Mouse (Mus musculus): Measurements from ENCODE around the gene Pogz. TPM values are rescaled to one million over a fixed set of nuclear protein-coding genes. Genes with fewer than 3 reads are reported as not detected.
"Not testable (repeated sequence)": the region's sequence is repeated elsewhere in the genome, so short reads cannot be mapped to it uniquely, and the experiment has no call there.

The Pogz gene
- total RNA-seq, 2 experiments from 2014 or later = 12.9 to 20.2 TPM

DNA sequence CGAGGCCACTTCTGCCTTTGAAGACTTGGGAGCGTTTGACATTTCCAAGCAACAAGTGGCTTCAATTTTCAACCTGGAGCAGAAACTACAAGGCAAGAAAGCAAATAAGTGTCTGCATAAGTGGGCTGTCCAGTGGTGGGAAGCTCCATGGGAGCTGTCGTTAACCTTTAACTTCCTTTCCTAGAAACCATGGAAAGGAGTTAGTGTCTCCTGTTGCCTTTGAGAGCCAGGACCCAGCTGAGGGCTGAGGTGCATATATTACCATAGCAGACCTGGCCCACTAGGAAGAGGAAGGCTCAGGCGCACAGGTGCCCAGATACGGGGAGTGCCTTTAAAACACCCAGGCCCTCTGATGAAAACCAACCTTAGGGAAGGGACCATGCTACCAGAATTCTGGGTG is 4.7 kb upstream of the Pogz start:
- no peak for DNase-seq

DNA sequence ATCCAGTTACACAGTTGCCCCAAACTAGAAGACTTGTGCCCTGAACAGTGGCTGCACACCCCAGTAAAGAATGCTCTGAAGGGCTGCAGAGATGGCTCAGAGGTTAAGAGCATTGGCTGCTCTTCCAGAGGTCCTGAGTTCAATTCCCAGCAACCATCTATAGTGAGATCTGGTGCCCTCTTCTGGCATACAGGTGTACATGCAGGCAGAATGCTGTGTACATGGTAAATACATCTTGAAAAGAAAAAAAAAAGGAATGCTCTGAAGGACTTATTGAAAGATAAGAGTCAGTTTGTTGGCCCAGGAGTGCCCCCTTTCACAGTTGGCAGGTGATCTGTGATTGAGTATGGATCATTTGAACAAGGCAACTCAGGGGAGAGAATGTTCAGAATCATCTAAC is 4.0 kb upstream of the Pogz start:
- no peak for DNase-seq

DNA sequence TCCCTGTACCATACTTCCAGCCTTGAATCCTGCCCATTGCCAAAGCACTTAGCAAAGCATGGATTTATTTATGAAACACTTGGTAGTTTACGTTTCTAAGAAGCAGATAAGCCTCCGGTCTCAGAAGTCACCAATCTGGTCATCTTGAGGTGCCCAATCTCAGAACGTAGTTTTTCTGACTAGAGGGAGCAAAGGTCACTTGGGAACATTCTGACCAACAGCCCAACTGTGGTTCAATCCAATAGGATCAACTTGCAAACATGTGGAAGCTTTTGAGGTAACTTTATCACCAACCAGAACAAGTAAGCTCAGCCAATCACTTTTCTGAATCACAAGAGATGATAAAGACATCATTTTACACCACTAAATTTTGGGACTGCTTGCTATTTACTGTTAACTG is 2.0 kb upstream of the Pogz start:
- no peak for DNase-seq

DNA sequence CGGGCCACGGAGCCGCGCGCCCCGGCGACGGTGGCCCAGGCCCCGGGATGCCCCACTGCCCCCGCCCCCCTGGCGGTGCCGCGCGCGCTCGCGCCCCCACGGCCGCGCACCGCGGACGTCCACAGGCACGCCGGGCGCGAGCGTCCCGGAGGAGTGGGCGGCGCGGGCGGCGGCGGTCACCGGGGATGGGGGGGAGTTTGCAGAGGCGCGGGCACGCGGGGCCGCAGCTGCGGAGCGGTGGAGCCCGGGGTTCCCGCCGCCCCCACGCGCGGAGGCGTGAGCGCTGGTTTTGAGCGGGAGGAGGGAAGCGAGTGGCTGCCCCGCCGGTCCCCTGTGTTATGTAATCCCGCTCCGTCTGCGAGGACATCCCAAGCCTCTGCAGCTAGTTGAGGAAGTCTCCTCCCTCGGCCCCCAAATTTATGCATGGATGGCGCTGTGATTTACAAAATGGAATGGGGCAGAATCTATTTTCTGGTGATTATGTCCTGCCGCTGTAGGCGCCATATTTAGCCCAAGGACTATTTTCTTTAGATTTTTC is 661 bp downstream of the Pogz start:
- DNase-seq = peak; percentile 83 to 89

DNA sequence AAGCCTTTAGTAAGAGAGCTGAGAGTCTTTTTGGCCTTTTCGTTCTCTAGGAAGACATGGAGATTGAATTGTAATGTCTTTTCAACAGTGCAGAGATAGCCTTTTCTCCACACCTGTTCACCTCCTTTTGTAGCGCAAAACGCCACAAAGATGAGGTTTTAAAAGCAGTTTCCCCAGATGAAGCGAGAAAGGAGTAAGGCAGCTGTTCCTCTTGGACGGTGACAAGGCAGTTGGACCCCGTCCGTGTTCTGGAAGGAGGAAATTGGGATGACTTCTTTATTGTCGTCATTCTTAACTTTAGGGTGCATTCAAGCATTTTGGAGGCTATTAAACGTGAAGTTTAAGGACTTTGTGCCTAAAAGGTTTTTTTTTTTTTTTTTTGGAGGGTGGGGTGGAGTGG is 1.3 kb downstream of the Pogz start:
- DNase-seq = peak; percentile 39 to 54

DNA sequence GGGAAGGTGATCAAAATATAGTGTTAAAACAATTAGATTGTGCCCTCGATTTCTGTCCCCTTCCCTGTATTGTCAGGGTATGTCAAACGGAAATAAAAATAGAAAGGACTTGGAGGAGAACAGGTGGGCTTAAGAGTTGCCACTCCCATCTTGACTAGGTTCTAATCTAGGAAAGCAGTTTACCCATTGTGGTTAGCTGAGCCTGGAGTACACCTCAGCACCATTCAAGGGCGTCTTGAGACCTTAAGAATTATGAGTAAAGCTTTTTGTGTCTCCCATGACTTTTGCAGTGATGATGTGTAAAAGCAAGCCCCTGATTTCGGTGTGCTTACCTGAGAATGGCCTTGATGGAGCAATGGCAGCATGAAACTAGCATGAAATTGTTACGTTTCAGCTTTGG is 1.7 kb downstream of the Pogz start:
- DNase-seq = no peak

DNA sequence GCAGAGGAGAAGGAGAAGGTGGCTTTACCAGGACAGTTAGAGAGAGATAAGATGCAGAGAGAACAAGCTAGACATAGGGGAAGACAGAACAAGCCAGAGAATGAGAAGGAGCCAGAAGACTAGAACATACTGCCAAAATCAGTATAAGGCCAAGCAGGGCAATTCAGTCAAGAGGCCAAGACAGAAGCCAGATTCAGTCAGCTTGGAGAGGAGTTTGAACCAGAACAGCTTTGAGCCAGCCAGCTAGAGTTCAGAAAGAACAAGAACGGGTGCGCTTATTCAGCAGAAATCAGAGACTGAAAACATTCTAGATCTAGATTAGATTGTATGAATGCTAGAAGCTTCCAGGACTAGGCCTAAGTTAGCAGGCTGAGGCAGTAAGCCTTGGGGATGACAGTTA is 10.0 kb downstream of the Pogz start:
- peak; percentile 6 to 12 for DNase-seq

DNA sequence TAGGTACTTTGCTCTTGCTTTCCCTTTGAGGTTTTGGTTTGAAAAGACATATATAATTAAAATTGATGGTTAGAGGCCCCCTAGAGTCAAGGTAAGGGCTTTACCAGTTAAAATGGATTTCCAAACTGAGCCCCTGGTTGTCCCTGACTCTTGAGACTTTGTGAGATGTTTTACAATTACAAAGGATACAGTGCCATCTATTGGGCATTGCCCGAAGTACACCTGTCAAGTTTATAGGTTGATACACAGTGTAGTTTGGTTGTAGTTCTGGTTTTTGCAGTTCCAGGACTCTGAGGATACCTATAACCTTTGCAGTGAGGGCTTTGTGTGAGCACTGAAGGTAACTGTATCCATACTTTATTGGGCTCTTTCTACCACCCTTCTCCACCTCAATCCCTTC is 12.0 kb downstream of the Pogz start:
- DNase-seq = peak; percentile 55 to 88

DNA sequence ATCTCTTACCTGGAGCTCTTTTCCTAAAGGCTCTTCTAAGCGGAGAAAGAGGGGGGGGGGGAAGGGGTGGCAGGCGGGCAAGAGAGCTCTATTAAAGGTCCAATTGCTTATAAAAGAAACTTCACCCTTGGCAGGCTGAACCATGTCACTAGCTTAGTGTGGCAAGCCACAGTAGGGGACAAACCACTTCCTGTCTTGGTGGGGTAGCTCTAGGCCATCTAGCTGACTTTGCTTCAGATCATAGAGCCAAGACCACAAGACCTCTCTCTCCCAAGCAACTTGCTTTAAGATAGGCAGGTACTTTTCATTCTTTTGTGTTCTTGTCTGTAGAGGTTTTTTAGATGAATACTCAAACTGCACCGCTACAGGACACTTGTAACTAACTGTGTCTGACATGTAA is 14.4 kb downstream of the Pogz start:
- DNase-seq = peak; percentile 23 to 28

DNA sequence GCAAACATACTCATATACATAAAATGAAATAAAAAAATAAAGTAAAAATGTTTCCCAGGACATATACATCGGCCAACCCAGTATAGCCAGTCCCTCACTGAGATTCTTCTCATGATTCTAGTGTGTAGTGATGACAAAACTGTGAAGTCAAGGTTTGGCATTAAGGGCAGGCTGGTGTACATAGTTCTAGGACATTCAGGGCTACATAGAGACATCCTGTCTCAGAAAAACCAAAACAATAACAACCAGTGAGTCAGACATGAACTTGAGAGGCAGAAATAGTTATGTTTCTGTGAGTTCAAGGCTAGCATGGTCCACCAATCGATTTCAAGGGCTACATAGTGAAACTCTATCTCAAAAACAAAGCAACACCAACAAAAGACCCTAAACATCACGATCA is 14.8 kb downstream of the Pogz start:
- no peak for DNase-seq

DNA sequence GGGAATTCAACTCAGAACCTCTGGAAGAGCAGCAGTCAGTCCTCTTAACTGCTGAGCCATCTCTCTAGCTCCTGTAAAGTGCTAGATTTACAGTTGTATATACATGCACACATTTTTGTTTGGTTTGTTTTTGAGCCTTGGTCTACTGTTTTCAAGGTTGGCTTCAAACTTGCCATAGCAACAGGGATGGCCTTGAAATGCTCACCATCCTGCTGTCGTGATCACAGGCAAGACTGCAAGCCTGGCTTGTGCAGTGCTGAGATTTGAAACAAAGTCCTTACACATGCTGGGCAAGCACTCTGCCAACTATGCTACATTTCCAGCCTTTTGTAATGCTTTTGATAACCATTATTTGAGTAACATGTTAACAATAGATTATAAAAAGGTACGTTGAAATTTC is 22.1 kb downstream of the Pogz start:
- no peak for DNase-seq

DNA sequence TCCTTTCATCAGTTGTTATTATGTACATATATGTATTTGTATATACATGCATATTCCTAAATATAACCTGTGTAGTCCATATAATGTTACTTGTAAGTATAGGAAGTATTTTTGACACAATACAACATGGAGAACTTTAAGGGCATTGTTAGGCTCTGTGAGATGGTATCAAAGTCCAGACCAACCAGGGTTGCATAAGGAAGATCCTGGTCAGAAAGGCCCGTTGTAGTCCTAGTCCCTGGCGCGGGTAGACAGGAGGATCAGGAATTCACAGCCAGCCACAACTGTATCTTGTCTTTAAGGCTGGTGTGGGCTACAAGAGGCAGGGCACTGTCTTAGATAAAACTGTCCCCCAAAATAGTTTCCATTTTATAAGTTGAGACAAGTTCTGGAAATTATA is 31.6 kb downstream of the Pogz start:
- DNase-seq = no peak

DNA sequence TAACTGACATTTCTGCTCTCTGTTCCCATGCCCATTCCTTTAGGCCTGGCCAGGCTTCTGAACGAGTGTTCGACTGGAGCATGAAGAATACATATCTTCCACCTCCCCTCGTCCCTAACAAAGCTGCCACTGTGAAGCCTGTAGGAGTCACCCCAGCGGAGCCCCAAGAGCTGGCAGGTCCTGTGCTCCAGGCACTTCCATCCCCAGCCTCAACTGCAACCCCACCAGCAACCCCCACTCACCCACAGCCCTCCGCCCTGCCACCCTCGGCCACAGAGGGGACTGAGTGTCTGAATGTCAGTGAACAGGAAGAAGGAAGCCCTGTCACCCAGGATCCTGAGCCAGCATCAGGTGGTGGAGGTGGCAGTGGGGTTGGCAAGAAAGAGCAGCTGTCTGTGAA is 41.3 kb downstream of the Pogz start:
- no peak for DNase-seq

DNA sequence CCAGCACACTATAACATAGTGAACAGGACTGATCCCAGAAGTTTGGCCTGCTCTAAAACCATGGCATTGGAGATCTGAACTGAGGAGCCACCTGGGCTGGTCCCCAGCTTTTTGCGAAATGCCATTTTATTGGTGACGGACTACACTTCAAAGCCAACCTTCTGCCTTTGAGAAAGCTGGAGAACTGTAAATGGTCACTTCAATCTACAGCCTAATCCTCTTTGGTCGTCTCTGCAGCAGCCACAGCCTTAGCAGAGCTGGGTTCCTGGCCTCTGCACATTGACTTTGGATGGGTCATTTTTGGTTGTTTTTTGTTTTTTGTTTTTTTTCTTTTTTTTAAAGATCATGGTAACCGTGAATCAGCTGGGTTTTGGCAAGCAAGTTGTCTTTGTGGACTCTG is 44.5 kb downstream of the Pogz start:
- DNase-seq = no peak

DNA sequence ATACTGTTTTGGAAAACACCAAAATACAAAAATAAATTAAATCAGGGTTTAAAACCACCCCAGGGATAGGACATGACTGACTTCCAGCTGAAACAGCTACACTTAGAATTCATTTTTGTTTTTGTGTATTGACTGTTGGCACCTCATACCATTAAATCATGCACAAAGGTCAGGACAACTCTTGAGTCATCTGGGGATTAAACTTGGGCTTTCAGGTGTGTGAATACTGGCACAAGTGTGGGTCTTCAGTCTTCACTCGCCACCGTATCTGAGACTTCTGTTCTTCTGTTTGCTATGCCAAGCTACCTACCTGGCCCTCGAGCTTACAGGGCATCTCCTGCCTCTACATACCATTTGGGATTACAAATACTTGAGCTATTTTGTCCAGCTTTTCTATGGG is 45.2 kb downstream of the Pogz start:
- no peak for DNase-seq

DNA sequence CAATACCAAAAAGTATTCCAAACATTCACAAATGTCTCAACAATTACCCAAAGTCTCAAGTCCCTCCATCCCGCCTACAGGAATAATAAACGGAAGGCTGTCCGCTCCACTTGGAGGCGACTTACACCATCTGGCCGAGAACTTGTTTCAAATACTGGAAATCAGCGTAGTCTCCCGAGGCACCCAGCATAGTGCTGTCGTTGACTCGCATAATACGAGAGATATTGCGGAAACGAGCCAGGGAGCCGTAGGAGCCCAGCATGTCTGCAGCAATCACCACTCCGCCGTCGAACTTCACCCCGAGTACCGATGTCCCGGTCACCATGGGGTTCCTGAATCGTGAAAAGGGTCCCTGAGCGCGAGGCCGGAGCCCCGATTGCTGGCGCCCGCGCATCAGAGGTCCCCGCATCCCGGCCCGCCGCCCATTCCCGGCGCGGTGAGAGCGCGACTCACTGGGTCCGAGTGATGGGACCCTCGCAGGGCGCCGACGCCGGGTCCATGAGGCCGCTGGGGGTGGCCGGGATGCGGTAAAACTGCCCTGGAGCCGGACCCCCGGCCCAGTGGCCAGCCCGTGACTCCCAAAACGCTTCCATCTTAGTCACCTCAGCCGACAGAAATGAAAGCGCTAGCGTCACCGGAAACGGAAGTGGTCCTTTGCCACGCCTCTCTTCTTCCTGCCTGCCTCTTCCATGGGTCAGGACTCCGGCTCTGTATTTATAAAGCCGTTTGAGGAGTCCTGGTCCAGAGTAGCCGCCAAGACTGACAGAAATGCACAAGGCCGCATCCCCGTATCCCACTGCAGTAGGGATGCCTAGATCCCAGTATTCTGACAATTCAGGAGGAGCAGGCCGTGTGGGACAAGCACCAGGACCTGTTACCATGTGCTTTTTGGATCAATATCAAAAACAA is 49.2 kb downstream of the Pogz start, which contains the start of gene Psmb4:
Gene Psmb4 (minus strand): TSS at position 646 of the 909 bp plus-strand sequence.
- peak; percentile 91 to 93 for DNase-seq

DNA sequence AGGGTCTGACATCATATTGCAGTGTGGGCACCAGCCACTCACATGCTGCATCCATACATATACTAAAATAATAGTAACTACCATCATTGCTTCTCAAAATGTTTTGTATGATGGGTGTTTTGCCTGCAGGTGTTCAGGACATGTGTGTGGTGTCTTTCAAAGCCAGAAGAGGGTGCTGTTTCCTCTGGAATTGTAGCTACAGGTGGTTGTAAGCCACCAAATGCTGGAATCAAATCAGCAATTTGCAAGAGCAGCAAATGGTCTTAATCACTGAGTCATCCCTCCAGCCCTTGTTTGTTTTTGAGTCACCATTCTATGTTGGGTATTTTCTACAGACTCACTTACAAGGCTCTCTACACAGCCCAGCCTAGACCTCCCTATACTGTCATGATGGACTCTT is 51.2 kb downstream of the Pogz start:
- DNase-seq = peak in 1 of 2 experiments; percentile 40

DNA sequence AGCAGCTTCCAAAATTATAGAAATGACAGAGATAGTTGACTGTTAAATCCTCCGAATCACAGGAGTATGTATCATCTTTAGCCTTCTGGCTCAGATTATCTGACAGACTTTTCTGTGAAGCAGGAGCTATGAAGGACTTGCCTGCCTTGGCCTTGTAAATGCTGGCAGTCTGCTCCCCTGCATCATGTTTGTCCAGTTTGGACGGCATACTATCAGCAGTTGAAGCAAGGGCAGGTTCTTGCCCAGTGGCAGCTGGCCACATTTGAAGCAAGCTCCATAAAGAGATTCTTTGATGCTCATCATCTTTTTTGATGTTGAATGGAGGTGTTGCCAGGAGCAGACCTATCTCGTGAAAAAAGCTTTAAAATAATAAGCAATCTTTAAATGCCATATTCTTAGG is 56.7 kb downstream of the Pogz start:
- DNase-seq = no peak

DNA sequence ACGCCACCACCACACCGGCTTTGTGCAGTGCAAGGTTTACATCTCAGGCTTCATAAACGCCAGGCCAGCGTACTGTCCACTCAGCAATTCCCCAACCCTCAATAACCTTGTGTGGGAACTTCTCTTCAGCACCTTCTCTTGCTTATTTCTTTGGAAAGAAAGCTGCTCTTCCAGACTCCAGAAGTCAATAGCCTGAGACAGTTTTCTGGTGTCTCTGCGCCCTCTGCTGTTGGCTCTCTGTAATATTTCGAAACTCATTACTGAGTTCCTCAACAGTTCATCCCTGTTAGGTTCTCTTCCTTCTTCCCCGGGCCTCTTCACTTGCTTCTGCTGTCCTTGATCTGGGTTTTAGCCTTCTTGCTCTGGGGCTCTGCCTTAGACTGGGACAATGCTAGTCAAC is 65.4 kb downstream of the Pogz start:
- peak; percentile 61 to 74 for DNase-seq

DNA sequence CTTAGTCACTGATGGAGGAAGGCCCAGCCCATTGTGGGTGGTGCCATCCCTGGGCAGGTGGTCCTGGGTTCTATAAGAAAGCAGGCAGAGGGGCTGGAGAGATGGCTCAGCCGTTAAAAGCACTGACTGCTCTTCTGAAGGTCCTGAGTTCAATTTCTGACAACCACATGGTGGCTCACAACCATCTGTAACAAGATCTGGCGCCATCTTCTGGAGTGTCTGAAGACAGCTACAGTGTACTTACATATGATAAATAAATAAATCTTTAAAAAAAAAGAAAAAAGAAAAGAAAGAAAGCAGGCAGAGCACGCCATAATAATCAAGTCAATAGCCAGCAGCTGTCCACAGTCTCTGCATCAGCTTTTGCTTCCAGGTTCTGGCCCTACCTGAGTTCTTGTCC is 67.4 kb downstream of the Pogz start:
- DNase-seq = not testable (repeated sequence)

DNA sequence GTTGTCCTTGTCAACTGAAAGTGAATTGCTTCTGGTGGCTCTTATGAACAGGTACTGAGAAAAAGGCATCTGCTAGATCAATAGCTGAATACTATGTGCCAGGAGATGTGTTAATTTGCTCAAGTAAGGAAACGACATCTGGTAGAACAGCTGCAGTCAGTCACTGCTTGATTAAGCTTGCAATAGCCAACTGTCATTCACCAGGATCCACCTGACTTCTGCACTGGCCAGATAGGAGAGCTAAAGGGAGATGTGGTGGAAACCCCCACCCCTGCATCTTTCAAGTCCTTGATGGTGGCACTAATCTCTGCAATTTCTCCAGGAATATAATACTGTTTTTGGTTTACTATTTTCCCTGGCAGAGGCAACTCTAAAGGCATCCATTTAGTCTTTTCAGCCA is 69.1 kb downstream of the Pogz start:
- no peak for DNase-seq

DNA sequence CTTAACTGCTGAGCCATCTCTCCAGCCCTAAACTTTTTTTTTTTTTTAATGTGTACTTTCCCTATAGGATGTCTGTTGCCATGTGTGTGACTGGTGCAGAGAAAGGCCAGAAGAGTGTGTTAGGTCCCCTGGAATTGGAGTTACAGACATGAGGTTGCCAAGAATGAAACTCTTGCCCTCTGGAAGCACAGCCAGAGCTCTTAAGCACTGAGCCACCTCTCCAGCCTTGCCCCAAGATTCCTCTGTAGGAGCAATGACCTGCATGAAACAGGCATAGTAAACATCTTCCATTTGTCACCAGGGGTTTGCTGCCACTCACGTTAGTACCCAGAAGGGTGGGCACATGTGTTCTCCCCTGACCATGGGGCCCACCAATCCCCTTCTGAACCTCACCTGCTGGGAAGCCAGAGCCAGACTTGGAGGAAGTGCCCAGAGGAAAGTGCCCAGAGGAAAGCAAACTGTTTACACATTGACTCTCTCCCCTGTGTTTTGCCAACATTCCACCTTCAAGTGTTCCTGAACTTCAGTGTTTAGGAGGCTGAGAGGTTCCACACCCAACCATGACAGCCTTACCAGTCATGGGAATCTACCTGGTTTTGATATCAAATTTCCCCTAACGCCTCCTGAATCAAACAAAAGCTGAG is 73.8 kb downstream of the Pogz start:
- DNase-seq = no peak

DNA sequence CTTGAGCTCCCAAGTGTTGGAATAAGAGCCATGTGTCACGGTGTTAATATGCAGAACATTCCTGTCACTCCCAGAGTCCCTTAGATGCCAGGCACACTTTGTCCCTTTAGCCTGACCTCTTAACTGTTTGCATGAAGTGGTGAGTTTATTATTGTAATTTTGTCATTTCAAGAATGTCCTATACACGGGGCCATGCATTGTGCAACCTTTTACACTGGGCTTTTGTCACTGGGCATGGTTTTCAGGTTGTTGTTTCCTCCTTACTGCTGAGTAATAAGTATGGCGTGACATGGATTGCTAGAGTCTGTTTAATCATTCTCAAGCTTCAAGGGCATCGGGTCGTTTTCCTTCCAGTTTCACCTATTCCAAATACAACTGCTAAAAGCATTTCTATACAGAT is 76.4 kb downstream of the Pogz start:
- DNase-seq = no peak
